Mouse (Mus musculus) MEL (cell line): ENCODE results near the gene Spata25. TPM values are rescaled to one million over a fixed set of nuclear protein-coding genes. Genes with fewer than 3 reads are reported as not detected.
A peak's percentile ranks its signal among the peaks of the same experiment; 100 is the strongest.
"Not testable (repeated sequence)": the region's sequence is repeated elsewhere in the genome, so short reads cannot be mapped to it uniquely, and the experiment has no call there.

Source experiments
- DNase-seq: peaks from one replicate; pipeline ENCODE4 v3.0.0; 2011; ENCODE audit warnings: low read depth, low spot score
- H3K27ac ChIP-seq: 2 replicates; pipeline ENCODE4 v1.5.1; 2012; ENCODE audit warnings: low read depth, mild to moderate bottlenecking, control low read depth, low read length, moderate library complexity; ENCODE audit not compliant: control insufficient read depth
- H3K27me3 ChIP-seq, 2 experiments: fragments of 150-350 bp in 1 of 2; sonication (generic) in 1 of 2; 2 replicates each; pipeline ENCODE4 v1.6.1; 2012; ENCODE audit warnings: low read length in 2 of 2, mild to moderate bottlenecking in 2 of 2, improper control_type of control experiment in 1 of 2, moderate library complexity in 1 of 2; ENCODE audit not compliant: insufficient read depth in 2 of 2, control insufficient read depth in 1 of 2
- H3K36me3 ChIP-seq, 2 experiments: 2 replicates each; pipeline ENCODE4 v1.6.1; 2012 to 2014; ENCODE audit warnings: low read length in 2 of 2, improper control_type of control experiment in 1 of 2, inconsistent platforms in 1 of 2, mild to moderate bottlenecking in 1 of 2; ENCODE audit not compliant: insufficient read depth in 2 of 2, control insufficient read depth in 1 of 2
- H3K4me1 ChIP-seq, 2 experiments: fragments of 150-350 bp in 1 of 2; sonication (generic) in 1 of 2; 2 replicates each; pipeline ENCODE4 v1.6.1; 2012; ENCODE audit warnings: low read length in 2 of 2, improper control_type of control experiment in 1 of 2, mild to moderate bottlenecking in 1 of 2; ENCODE audit not compliant: insufficient read depth in 2 of 2, control insufficient read depth in 1 of 2
- H3K4me3 ChIP-seq, 2 experiments: fragments of 150-350 bp in 1 of 2; sonication (generic) in 1 of 2; 2 replicates each; pipeline ENCODE4 v1.5.1; 2012; ENCODE audit warnings: low read depth in 2 of 2, low read length in 2 of 2, mild to moderate bottlenecking in 2 of 2, moderate library complexity in 2 of 2, control low read depth in 1 of 2, improper control_type of control experiment in 1 of 2; ENCODE audit not compliant: control insufficient read depth in 1 of 2, insufficient read depth in 1 of 2
- H3K79me2 ChIP-seq: 2 replicates; pipeline ENCODE4 v1.6.1; 2012; ENCODE audit warnings: mild to moderate bottlenecking, low read length, moderate library complexity; ENCODE audit not compliant: control insufficient read depth, poor library complexity, insufficient read depth
- H3K9ac ChIP-seq: 2 replicates; pipeline ENCODE4 v1.6.1; 2012; ENCODE audit warnings: low read depth, mild to moderate bottlenecking, control low read depth, low read length, moderate library complexity; ENCODE audit not compliant: control insufficient read depth, poor library complexity, severe bottlenecking
- H3K9me3 ChIP-seq: fragments of 150-350 bp; sonication (generic); replicated peaks from 2 replicates; pipeline ENCODE4 v1.6.1; 2012; ENCODE audit warnings: mild to moderate bottlenecking, low read length, improper control_type of control experiment, moderate library complexity; ENCODE audit not compliant: insufficient read depth
- BHLHE40 ChIP-seq: IDR thresholded peaks from 2 replicates; pipeline ENCODE4 v1.6.1; 2012; ENCODE audit warnings: low read depth, mild to moderate bottlenecking, inconsistent platforms, low read length, improper control_type of control experiment, borderline replicate concordance
- CHD1 ChIP-seq: IDR thresholded peaks from 2 replicates; pipeline ENCODE4 v1.6.1; 2012; ENCODE audit warnings: low read depth, mild to moderate bottlenecking, inconsistent platforms, low read length, improper control_type of control experiment
- CTCF ChIP-seq, 3 experiments: IDR thresholded peaks in 2 of 3; conservative IDR thresholded peaks in 1 of 3; 2 replicates each; pipeline ENCODE4 v1.5.1; 2011 to 2012; ENCODE audit warnings: low read length in 3 of 3, low read depth in 2 of 3, mild to moderate bottlenecking in 2 of 3, improper control_type of control experiment in 1 of 3, inconsistent platforms in 1 of 3, mixed read lengths in 1 of 3, moderate library complexity in 1 of 3; ENCODE audit not compliant: control insufficient read depth in 1 of 3, insufficient read depth in 1 of 3, poor library complexity in 1 of 3, severe bottlenecking in 1 of 3
- E2F4 ChIP-seq: IDR thresholded peaks from 2 replicates; pipeline ENCODE4 v1.6.1; 2011; ENCODE audit warnings: low read depth, low read length, improper control_type of control experiment, borderline replicate concordance
- KAT2A ChIP-seq: conservative IDR thresholded peaks from 2 replicates; pipeline ENCODE4 v1.6.1; 2012; ENCODE audit warnings: low read depth, low read length, improper control_type of control experiment, inconsistent platforms
- MAFK ChIP-seq: IDR thresholded peaks from 2 replicates; pipeline ENCODE4 v1.6.1; 2011; ENCODE audit warnings: low read depth, mild to moderate bottlenecking, low read length, improper control_type of control experiment, borderline replicate concordance
- MEF2A ChIP-seq: IDR thresholded peaks from 2 replicates; pipeline ENCODE4 v1.6.1; 2014; ENCODE audit warnings: low read depth, mild to moderate bottlenecking, inconsistent platforms, low read length, improper control_type of control experiment; ENCODE audit not compliant: poor library complexity, insufficient replicate concordance, severe bottlenecking; ENCODE audit errors: extremely low read depth
- MYC ChIP-seq: IDR thresholded peaks from 2 replicates; pipeline ENCODE4 v1.6.1; 2011; ENCODE audit warnings: low read depth, mild to moderate bottlenecking, low read length, improper control_type of control experiment, moderate library complexity
- NRF1 ChIP-seq: IDR thresholded peaks from 2 replicates; pipeline ENCODE4 v1.6.1; 2014; ENCODE audit warnings: low read depth, mild to moderate bottlenecking, inconsistent platforms, low read length, improper control_type of control experiment, moderate library complexity; ENCODE audit not compliant: poor library complexity, insufficient read depth, severe bottlenecking
- POLR2AphosphoS5 ChIP-seq: IDR thresholded peaks from 2 replicates; pipeline ENCODE4 v1.6.1; 2012; ENCODE audit warnings: low read depth, borderline replicate concordance, mild to moderate bottlenecking, inconsistent platforms, low read length, moderate library complexity, mixed read lengths
- RAD21 ChIP-seq: IDR thresholded peaks from 2 replicates; pipeline ENCODE4 v1.6.1; 2011; ENCODE audit warnings: mild to moderate bottlenecking, low read depth, low read length, improper control_type of control experiment
- SMC3 ChIP-seq: IDR thresholded peaks from 2 replicates; pipeline ENCODE4 v1.6.1; 2011; ENCODE audit warnings: low read depth, low read length, improper control_type of control experiment
- TAL1 ChIP-seq: IDR thresholded peaks from 2 replicates; pipeline ENCODE4 v1.6.1; 2012; ENCODE audit warnings: mild to moderate bottlenecking, inconsistent platforms, low read length, moderate library complexity, mixed read lengths
- TBP ChIP-seq: IDR thresholded peaks from 2 replicates; pipeline ENCODE4 v1.8.0; 2011; ENCODE audit warnings: low read depth, low read length, improper control_type of control experiment
- USF1 ChIP-seq: IDR thresholded peaks from 2 replicates; pipeline ENCODE4 v1.6.1; 2014; ENCODE audit warnings: low read depth, mild to moderate bottlenecking, inconsistent platforms, low read length, improper control_type of control experiment, moderate library complexity
- ZNF384 ChIP-seq: IDR thresholded peaks from 2 replicates; pipeline ENCODE4 v1.6.1; 2012; ENCODE audit warnings: low read depth, mild to moderate bottlenecking, inconsistent platforms, low read length, improper control_type of control experiment
- polyA plus RNA-seq, 2 experiments: library from polyadenylated mRNA; stranded (reverse) in 1 of 2; unstranded in 1 of 2; fragments of >175 nt in 1 of 2; fragments of >200 nt in 1 of 2; gene quantifications; 2 replicates each; pipeline versions ENCODE4 v1.2.1 to v1.2.4; 2012; ENCODE audit warnings: low replicate concordance in 2 of 2, low read depth in 1 of 2; ENCODE audit not compliant: insufficient read length in 2 of 2, insufficient read depth in 1 of 2, missing spikeins in 1 of 2
- total RNA-seq: library from RNA; depleted of rRNA; stranded (reverse); fragments of 300-350 nt; gene quantifications from 2 replicates; pipeline ENCODE4 v1.2.3, GENCODE M21; 2012

Gene Spata25
- total and polyA plus RNA-seq, 3 experiments, result 0.13 to 0.50 TPM; not detected in 1

- not testable (repeated sequence) for H3K4me3 ChIP-seq, H3K27ac ChIP-seq, H3K27me3 ChIP-seq, H3K9ac ChIP-seq, H3K9me3 ChIP-seq, H3K4me1 ChIP-seq
- H3K79me2 ChIP-seq, result peaks cover 15% of the 10 kb centered on the region
- peaks cover 0 to 15% of the 10 kb centered on the region in 2 experiments; a peak in 3 of 4 replicates for H3K36me3 ChIP-seq
- DNase-seq, result peak; percentile 58
- TF ChIP-seq RAD21, result peak; percentile 6
- 0 out of 2 replicates have a peak, but pooled peaks have one; percentile 22 for TF ChIP-seq TBP
- TF ChIP-seq MYC, result peak; percentile 79
- peak; percentile 12 to 44 (median 22); a peak in 3 of 6 replicates for TF ChIP-seq CTCF (IDR thresholded peaks at IDR 0.05 in 2 of 3, conservative IDR thresholded peaks at IDR 0.05 in 1 of 3; ENCODE audit: control insufficient read depth in 1 of 3, insufficient read depth in 1 of 3, low read depth in 2 of 3, low read length in 3 of 3, poor library complexity in 1 of 3, severe bottlenecking in 1 of 3)
These were observed 29.8 kb downstream of the Spata25 start for GRCm38 (mm10) chr2:164798554-164798953.

- H3K27me3 ChIP-seq, result no peaks in the 10 kb centered on the region
- DNase-seq, result no peak
- H3K27ac ChIP-seq, result no peak overlapping the region
- H3K4me3 ChIP-seq, result no peak overlapping the region
- no peaks in the 10 kb centered on the region for H3K9me3 ChIP-seq
- no peaks in the 10 kb centered on the region for H3K79me2 ChIP-seq
- peaks cover 0 to 5% of the 10 kb centered on the region in 2 experiments; a peak in 3 of 4 replicates for H3K36me3 ChIP-seq
- H3K9ac ChIP-seq, result no peak overlapping the region
- H3K4me1 ChIP-seq, result no peaks in the 10 kb centered on the region
- TF ChIP-seq BHLHE40 (no peak), ZNF384 (no peak), SMC3 (no peak), RAD21 (no peak), KAT2A (no peak), POLR2AphosphoS5 (no peak), E2F4 (no peak), CHD1 (no peak), CTCF (IDR thresholded peaks at IDR 0.05 in 2 of 3, conservative IDR thresholded peaks at IDR 0.05 in 1 of 3; ENCODE audit: control insufficient read depth in 1 of 3, insufficient read depth in 1 of 3, low read depth in 2 of 3, low read length in 3 of 3, poor library complexity in 1 of 3, severe bottlenecking in 1 of 3) (no peak), TAL1 (no peak), USF1 (no peak), MAFK (no peak), MEF2A (no peak), NRF1 (no peak)
These were observed 32.5 kb downstream of the Spata25 start for GRCm38 (mm10) chr2:164795868-164796267.
